Mouse (Mus musculus) kidney, embryonic 15.5 days (tissue): ENCODE data around the gene Samsn1. TPM values are rescaled to one million over a fixed set of nuclear protein-coding genes. Genes with fewer than 3 reads are reported as not detected.

ENCODE experiments used
- ATAC-seq: fragments of 200-750 bp; cut with Nextera tagmentation; replicated peaks from 2 replicates; pipeline ENCODE4 v1.8.0; 2017; ENCODE audit warnings: moderate TSS enrichment; ENCODE audit not compliant: low FRiP score
- H3K27ac ChIP-seq: fragments of 300-500 bp; sonication (generic); 2 replicates; pipeline ENCODE4 v1.5.1; 2015; ENCODE audit warnings: mild to moderate bottlenecking, inconsistent platforms
- H3K27me3 ChIP-seq: fragments of 300-500 bp; sonication (generic); 2 replicates; pipeline ENCODE4 v1.6.1; 2015; ENCODE audit warnings: inconsistent platforms
- H3K36me3 ChIP-seq: fragments of 300-500 bp; sonication (generic); 2 replicates; pipeline ENCODE4 v1.6.1; 2015; ENCODE audit warnings: inconsistent platforms
- H3K4me1 ChIP-seq: fragments of 300-500 bp; sonication (generic); 2 replicates; pipeline ENCODE4 v1.6.1; 2015; ENCODE audit warnings: inconsistent platforms
- H3K4me2 ChIP-seq: fragments of 300-500 bp; sonication (generic); 2 replicates; pipeline ENCODE4 v1.6.1; 2015; ENCODE audit warnings: moderate library complexity, mild to moderate bottlenecking, inconsistent platforms
- H3K4me3 ChIP-seq: fragments of 300-500 bp; sonication (generic); replicated peaks from 2 replicates; pipeline ENCODE4 v1.5.1; 2015; ENCODE audit warnings: mild to moderate bottlenecking, inconsistent platforms
- H3K9ac ChIP-seq: fragments of 300-500 bp; sonication (generic); 2 replicates; pipeline ENCODE4 v1.6.1; 2015; ENCODE audit warnings: mild to moderate bottlenecking, inconsistent platforms
- H3K9me3 ChIP-seq: fragments of 300-500 bp; sonication (generic); replicated peaks from 2 replicates; pipeline ENCODE4 v1.6.1; 2016; ENCODE audit warnings: inconsistent platforms
- WGBS: fragments of 180-500 bp; shearing (Covaris S2); methylation state at CpG from one replicate; pipeline ENCODE4 v1.1.7; 2015; ENCODE audit warnings: mixed read lengths; 5-methylcytosine and 5-hydroxymethylcytosine counted together
- polyA plus RNA-seq: library from polyadenylated mRNA; unstranded; fragments of >200 nt; fragmentation: Nextera tagmentation; extraction: Ambion mirVana; gene quantifications from 2 replicates; pipeline ENCODE4 v1.2.1, GENCODE M21; 2015

The Samsn1 gene
- polyA plus RNA-seq, 1 experiment from 2014 or later = 3.5 TPM

DNA sequence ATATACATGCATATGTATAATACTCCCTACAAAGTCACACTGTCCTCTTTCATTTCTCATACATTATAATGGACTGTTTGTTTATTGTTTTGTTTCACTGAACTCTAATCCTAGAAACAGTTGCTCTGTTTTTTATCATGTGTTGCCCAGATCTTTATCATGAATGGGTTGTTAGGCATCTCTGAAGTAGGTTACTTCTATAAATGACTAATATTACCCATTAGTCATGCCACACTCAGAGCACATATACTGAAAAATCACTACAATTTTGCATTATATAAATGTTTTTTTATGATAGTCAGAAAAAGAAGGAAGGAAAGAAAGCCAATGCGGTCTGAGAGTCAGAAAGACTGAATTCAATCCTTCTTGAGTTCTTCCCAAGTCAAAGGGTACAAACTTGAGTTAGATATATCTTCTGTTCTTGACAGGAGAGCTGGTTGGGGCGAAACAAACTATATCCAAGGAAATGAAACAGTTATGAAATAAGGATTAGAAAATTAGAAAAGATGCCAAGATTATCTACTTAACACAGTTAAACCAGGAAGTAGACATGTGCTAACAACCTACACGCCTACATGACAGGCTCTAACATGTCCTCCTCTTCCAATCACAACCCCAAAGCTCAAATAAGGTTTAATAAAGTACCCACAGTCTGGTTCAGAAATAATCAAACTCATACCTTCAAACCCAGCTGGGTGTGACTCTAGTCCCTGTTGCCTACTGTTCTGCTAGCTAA is 122.0 kb downstream of the Samsn1 start:
- H3K4me3 ChIP-seq = no peak overlapping the region
- no peak overlapping the region for H3K4me2 ChIP-seq
- H3K36me3 ChIP-seq = no peaks in the 10 kb centered on the region
- no peak overlapping the region for H3K27ac ChIP-seq
- no peaks in the 10 kb centered on the region for H3K27me3 ChIP-seq
- no peaks in the 10 kb centered on the region for H3K9me3 ChIP-seq
- 88% methylated on average over 3 of the region's 3 CpGs for WGBS
- no peak for ATAC-seq
- no peak overlapping the region for H3K9ac ChIP-seq
- H3K4me1 ChIP-seq = no peaks in the 10 kb centered on the region

DNA sequence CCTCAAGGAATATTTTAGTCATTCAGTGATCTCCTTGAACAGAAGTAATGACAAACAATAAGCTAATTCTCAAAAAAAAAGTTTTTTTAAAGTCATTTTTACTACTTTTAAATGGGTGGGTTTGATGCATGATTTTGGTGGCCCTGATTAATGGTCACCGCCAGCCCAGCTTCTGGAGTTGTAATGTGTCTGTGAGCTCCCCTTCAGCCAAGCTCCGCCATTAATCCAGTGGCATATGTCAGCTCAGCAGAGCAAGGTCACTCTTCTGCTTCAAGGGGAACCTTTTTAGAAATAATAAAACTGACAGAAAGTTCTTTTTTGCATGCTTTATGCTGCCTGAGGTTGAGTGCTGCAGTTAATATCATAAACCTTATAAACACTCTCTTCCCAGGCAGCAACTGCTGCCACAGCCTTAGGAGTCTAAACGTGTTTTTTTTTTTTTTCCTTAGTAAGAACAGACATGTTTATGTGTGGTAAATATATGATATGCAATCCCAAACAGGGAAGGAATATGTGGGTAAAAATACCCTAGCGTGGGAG is 124.2 kb downstream of the Samsn1 start:
- H3K4me1 ChIP-seq = no peaks in the 10 kb centered on the region
- H3K27me3 ChIP-seq = no peaks in the 10 kb centered on the region
- no peaks in the 10 kb centered on the region for H3K36me3 ChIP-seq
- H3K27ac ChIP-seq = no peak overlapping the region
- H3K9ac ChIP-seq = no peak overlapping the region
- ATAC-seq = peak; percentile 88
- H3K4me2 ChIP-seq = no peak overlapping the region
- no peaks in the 10 kb centered on the region for H3K9me3 ChIP-seq
- 36% methylated on average over 4 of the region's 4 CpGs for WGBS
- no peak overlapping the region for H3K4me3 ChIP-seq

DNA sequence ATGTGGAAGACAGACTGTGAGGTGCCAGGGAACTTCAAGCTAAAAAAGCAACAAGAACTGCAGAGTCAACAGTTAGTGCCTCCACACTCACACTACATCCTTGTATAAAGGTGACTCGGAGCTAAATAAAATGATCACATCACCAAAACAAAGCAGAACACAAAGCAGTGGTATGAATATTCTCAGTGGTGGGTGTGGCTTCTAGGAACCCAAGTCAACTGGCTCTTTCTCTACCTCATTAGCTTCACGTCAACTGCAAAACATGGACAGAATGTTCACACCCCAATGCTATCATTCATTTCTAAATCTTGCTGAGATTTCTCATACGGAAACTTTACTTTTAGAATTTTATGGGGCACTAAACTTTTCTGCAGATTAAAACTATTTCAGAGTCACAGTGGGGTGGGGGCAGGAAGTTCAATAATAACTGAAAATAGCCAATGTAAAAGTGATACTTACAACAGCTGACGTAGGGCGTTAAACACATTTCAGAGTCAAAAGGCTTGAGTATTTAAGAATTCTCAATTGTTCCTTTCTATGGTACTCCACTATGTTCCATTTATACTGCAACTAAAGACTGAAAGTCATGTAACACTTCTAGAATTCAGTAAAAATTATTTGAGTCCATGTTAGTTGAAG is 127.7 kb downstream of the Samsn1 start:
- Histone ChIP-seq H3K27ac (no peak overlapping the region), H3K27me3 (no peaks in the 10 kb centered on the region), H3K4me1 (no peaks in the 10 kb centered on the region), H3K9ac (no peak overlapping the region), H3K4me3 (no peak overlapping the region), H3K36me3 (no peaks in the 10 kb centered on the region), H3K4me2 (no peak overlapping the region), H3K9me3 (no peaks in the 10 kb centered on the region)
- ATAC-seq = no peak
- WGBS = 86% methylated on average over 5 of the region's 5 CpGs

DNA sequence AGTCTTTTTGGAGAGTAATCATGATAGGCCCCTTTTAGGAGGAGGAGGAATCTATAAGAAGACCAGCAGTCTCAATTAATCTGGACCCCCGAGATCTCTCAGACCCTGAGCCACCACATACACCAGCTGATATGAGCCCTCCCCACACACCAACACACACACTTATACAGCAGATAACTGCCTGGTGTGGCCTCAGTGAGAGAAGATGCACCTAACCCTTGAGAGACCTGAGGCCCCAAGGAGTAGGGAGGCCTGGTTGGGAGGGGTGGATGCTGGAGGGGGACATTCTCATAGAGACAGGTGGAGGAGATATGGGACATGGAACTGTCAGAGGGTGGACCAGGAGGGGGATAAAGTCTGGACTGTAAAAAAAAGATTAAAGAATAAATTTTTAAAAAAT is 128.6 kb downstream of the Samsn1 start:
- ATAC-seq = no peak
- Histone ChIP-seq H3K4me1 (no peaks in the 10 kb centered on the region), H3K4me2 (no peak overlapping the region), H3K9ac (no peak overlapping the region), H3K36me3 (no peaks in the 10 kb centered on the region), H3K4me3 (no peak overlapping the region), H3K27ac (no peak overlapping the region), H3K27me3 (no peaks in the 10 kb centered on the region), H3K9me3 (no peaks in the 10 kb centered on the region)
- WGBS = 83% methylated on average over 1 of the region's 1 CpGs

DNA sequence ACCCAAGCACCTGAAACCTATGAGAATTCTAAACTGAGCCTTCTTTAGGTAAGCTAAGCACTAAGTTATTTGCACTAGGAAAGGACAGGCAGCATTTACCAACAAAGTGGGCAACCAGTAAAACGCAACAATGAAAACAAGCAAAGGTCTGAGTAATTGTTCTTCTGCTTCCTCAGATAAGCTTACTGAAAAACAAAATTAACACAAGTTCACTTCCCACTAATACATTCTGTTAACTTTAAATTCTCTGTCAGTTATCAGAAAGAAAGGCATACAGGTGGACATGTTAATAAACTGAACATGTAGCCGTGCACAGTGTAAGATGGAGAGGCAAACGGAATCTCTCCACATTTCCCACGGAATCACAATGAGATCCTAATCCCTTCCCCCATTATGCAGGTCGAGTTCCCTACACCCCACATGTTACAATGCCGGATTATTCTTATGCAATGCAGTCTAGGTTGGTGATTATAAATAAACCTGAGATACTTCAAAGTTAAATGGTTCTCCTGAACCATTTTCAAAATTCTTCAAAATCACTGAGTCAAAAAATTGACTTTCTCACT is 132.9 kb downstream of the Samsn1 start:
- H3K27ac ChIP-seq = no peak overlapping the region
- no peak overlapping the region for H3K4me3 ChIP-seq
- H3K9me3 ChIP-seq = no peaks in the 10 kb centered on the region
- no peaks in the 10 kb centered on the region for H3K4me1 ChIP-seq
- H3K36me3 ChIP-seq = no peaks in the 10 kb centered on the region
- no peaks in the 10 kb centered on the region for H3K27me3 ChIP-seq
- no peak overlapping the region for H3K4me2 ChIP-seq
- no peak for ATAC-seq
- H3K9ac ChIP-seq = no peak overlapping the region
- whole genome bisulfite sequencing = 66% methylated on average over 6 of the region's 6 CpGs

DNA sequence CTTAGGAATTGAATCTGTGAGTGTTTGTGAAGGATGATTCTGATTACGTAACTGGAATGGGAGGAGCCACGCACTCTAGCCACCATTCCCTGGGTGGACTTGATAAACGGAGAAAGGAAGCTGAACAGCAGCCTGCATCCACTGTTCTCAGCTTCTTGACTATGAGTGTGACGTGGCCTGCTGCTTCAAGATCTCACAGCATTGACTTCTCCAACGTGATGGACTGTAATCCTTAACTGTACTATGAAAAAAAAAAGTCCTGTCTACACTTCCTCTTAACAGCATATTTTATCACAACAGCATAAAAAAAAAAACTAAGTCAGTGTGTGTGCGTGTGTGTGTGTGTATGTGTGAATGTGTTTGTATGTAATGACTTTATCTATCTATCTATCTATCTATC is 134.9 kb downstream of the Samsn1 start:
- Histone ChIP-seq H3K9ac (no peak overlapping the region), H3K27ac (no peak overlapping the region), H3K4me1 (no peaks in the 10 kb centered on the region), H3K36me3 (no peaks in the 10 kb centered on the region), H3K9me3 (no peaks in the 10 kb centered on the region), H3K4me3 (no peak overlapping the region), H3K4me2 (no peak overlapping the region), H3K27me3 (no peaks in the 10 kb centered on the region)
- ATAC-seq = no peak
- 77% methylated on average over 6 of the region's 6 CpGs for WGBS

DNA sequence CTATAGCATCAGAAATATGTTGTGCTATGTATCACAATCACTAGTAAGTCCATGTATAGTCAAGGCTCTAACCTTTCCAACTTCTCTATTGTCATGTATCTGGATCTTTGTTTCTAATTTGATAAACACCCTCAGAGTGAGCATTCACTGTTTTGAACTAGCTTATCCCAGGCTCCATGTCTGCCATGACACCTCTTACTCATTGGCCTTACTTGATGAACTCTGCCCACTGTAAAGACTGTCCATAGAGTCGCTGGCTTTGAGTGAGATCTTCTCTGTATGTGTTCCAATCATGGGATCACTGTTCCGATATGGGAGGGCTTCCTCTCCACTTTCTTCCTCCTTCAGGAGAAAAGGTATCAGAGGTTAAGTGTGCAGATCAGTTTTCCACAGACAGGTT is 143.2 kb downstream of the Samsn1 start:
- no peaks in the 10 kb centered on the region for H3K27me3 ChIP-seq
- no peak overlapping the region for H3K4me2 ChIP-seq
- H3K4me1 ChIP-seq = 0 out of 2 replicates have a peak, but pooled peaks cover 3% of the 10 kb centered on the region
- no peaks in the 10 kb centered on the region for H3K9me3 ChIP-seq
- no peak for ATAC-seq
- H3K4me3 ChIP-seq = no peak overlapping the region
- H3K36me3 ChIP-seq = no peaks in the 10 kb centered on the region
- H3K9ac ChIP-seq = no peak overlapping the region
- H3K27ac ChIP-seq = no peak overlapping the region
- 47% methylated on average over 2 of the region's 2 CpGs for WGBS

DNA sequence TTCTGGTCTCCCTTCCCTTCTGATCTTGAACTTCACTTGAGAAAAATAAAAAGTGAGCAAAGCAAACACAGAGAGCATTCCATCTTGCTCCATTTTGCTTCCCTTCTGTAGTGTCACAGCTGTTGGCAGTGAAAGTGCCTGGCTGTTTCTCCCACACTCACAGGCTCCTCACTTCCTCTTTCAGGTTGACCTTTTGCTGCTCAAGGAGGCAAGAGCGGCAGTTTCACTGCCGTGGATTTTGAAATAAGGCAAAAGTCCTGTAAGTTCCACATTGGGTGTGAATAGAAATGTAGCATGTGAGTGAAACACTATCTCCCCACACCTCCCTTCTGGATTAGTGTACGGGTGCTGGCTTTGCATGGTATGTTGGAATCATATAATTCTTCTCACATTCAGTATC is 144.9 kb downstream of the Samsn1 start:
- ATAC-seq = no peak
- WGBS = 19% methylated on average over 3 of the region's 3 CpGs
- H3K4me3 ChIP-seq = no peak overlapping the region
- H3K9me3 ChIP-seq = no peaks in the 10 kb centered on the region
- no peak overlapping the region for H3K9ac ChIP-seq
- no peak overlapping the region for H3K4me2 ChIP-seq
- H3K27ac ChIP-seq = no peak overlapping the region
- H3K27me3 ChIP-seq = no peaks in the 10 kb centered on the region
- H3K4me1 ChIP-seq = 0 out of 2 replicates have a peak, but pooled peaks cover 3% of the 10 kb centered on the region
- no peaks in the 10 kb centered on the region for H3K36me3 ChIP-seq

DNA sequence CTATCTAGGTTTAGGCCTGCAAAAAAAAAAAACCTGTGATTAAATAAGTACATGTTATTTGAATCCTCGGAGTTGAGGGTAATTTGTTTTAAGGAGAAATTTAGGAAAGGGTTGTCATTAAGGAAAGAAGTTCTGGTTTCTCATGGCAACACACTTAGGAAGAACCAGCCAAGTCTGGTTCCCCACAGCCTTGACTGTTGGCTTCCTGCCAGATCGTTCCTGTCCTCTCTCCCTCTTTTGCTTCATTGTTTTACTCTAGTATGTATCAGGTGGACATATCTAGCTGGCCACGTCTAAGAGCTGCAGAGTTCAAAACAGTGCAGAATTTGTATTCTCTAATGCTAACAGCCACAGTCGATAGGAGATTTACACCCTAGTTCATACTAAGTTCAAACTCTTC is 146.2 kb downstream of the Samsn1 start:
- 0 out of 2 replicates have a peak, but pooled peaks have one; percentile 12 for ATAC-seq
- H3K4me1 ChIP-seq = 0 out of 2 replicates have a peak, but pooled peaks cover 3% of the 10 kb centered on the region
- H3K9ac ChIP-seq = no peak overlapping the region
- no peak overlapping the region for H3K4me2 ChIP-seq
- H3K9me3 ChIP-seq = no peaks in the 10 kb centered on the region
- no peaks in the 10 kb centered on the region for H3K27me3 ChIP-seq
- no peak overlapping the region for H3K4me3 ChIP-seq
- WGBS = 50% methylated on average over 4 of the region's 4 CpGs
- H3K36me3 ChIP-seq = no peaks in the 10 kb centered on the region
- no peak overlapping the region for H3K27ac ChIP-seq

DNA sequence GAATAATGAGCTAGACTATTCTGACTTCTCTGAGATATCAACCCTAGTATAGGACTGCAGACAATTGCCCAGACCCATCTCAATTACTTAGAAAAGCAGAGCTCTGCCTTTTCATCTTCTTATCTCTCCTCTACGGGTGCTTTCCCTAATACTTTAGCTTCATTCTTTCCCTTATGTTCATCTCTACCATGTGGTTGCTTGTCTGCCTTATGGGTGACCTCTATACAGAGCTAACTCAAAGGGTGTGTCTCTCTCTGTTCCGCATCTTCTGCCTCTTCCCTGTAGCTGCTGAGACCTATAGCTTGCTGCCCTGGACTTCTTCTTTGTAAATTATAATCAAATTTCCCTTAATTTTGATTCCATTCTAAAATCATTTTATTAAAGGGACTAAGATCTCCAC is 147.6 kb downstream of the Samsn1 start:
- H3K4me2 ChIP-seq = no peak overlapping the region
- H3K27ac ChIP-seq = no peak overlapping the region
- H3K9me3 ChIP-seq = no peaks in the 10 kb centered on the region
- no peak for ATAC-seq
- no peaks in the 10 kb centered on the region for H3K27me3 ChIP-seq
- no peaks in the 10 kb centered on the region for H3K36me3 ChIP-seq
- 84% methylated on average over 2 of the region's 2 CpGs for WGBS
- 0 out of 2 replicates have a peak, but pooled peaks cover 3% of the 10 kb centered on the region for H3K4me1 ChIP-seq
- H3K4me3 ChIP-seq = no peak overlapping the region
- no peak overlapping the region for H3K9ac ChIP-seq

DNA sequence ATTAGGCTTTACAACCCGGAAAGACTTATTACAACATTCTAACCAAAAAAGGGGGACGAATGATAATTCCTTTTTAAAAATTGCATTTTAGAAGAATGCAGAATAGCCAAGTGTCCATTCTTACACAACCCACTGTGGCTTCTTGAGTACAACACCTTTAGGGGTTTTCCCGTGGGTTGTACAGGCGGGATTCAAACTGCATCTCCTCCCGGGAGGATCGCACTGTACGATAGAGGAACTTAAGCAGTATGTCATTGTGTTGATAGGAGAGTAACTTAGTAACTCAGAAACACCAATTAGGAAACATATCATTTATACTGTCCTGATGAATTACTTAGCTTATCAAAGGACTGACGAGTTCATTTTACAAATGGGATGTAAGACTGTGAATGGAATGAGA is 149.8 kb downstream of the Samsn1 start:
- no peak overlapping the region for H3K4me3 ChIP-seq
- H3K9ac ChIP-seq = no peak overlapping the region
- H3K36me3 ChIP-seq = no peaks in the 10 kb centered on the region
- no peak overlapping the region for H3K27ac ChIP-seq
- H3K4me2 ChIP-seq = no peak overlapping the region
- ATAC-seq = no peak
- H3K9me3 ChIP-seq = no peaks in the 10 kb centered on the region
- WGBS = 84% methylated on average over 8 of the region's 8 CpGs
- 0 out of 2 replicates have a peak, but pooled peaks cover 2% of the 10 kb centered on the region for H3K4me1 ChIP-seq
- no peaks in the 10 kb centered on the region for H3K27me3 ChIP-seq

DNA sequence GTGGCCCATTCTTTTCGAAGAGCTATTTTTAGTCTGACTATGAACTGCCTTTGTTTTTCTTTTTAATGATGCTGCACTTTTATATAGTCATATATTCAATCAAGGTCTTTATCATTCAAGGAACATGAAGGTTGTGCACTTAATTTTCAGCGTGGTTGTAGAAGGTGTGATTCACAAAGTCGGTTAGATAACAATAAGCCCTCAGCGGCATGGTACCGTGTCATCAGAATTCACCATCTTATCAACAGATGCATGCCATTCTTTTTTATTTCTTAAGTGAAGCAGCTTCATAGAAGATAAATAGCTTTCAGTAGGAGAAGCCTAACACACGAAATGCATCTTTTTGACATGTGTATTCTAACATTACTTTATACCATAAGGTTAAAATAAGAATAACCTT is 154.7 kb downstream of the Samsn1 start:
- no peak overlapping the region for H3K4me2 ChIP-seq
- no peaks in the 10 kb centered on the region for H3K27me3 ChIP-seq
- no peak overlapping the region for H3K27ac ChIP-seq
- no peaks in the 10 kb centered on the region for H3K36me3 ChIP-seq
- H3K4me3 ChIP-seq = no peak overlapping the region
- H3K4me1 ChIP-seq = no peaks in the 10 kb centered on the region
- no peak for ATAC-seq
- 81% methylated on average over 6 of the region's 6 CpGs for WGBS
- H3K9ac ChIP-seq = no peak overlapping the region
- no peaks in the 10 kb centered on the region for H3K9me3 ChIP-seq
